Mouse (Mus musculus) C2C12 (cell line): ENCODE measurements around the gene Flot2. TPM values are rescaled to one million over a fixed set of nuclear protein-coding genes. Genes with fewer than 3 reads are reported as not detected.
"Not testable (repeated sequence)": the region's sequence is repeated elsewhere in the genome, so short reads cannot be mapped to it uniquely, and the experiment has no call there.

Experiments used
- H3K27me3 ChIP-seq: one replicate; pipeline ENCODE4 v1.6.1; 2011; ENCODE audit not compliant: control insufficient read depth, insufficient read depth, insufficient read length
- H3K36me3 ChIP-seq: one replicate; pipeline ENCODE4 v1.6.1; 2011; ENCODE audit not compliant: control insufficient read depth, insufficient read depth
- H3K4me3 ChIP-seq: one replicate; pipeline ENCODE4 v1.5.1; 2011; ENCODE audit warnings: mild to moderate bottlenecking, control low read depth; ENCODE audit not compliant: poor library complexity, insufficient read depth, severe bottlenecking
- H3K79me2 ChIP-seq: one replicate; pipeline ENCODE4 v1.6.1; 2011; ENCODE audit not compliant: control insufficient read depth, insufficient read depth
- H3K79me3 ChIP-seq: one replicate; pipeline ENCODE4 v1.6.1; 2011; ENCODE audit warnings: low read depth, control low read depth
- H3ac ChIP-seq: one replicate; pipeline ENCODE3; 2011; ENCODE audit warnings: low read depth; ENCODE audit not compliant: control insufficient read depth, insufficient read length
- CEBPB ChIP-seq: IDR thresholded peaks from one replicate; pipeline ENCODE4 v1.6.1; 2011; ENCODE audit warnings: low read depth, mild to moderate bottlenecking, control low read depth, moderate library complexity
- CTCF ChIP-seq: IDR thresholded peaks from one replicate; pipeline ENCODE4 v1.5.1; 2011; ENCODE audit not compliant: control insufficient read depth, insufficient read depth, insufficient read length
- FOSL1 ChIP-seq: IDR thresholded peaks from one replicate; pipeline ENCODE4 v1.8.0; 2011; ENCODE audit warnings: mild to moderate bottlenecking, low read length; ENCODE audit not compliant: poor library complexity, insufficient read depth, severe bottlenecking
- MAX ChIP-seq: IDR thresholded peaks from one replicate; pipeline ENCODE4 v1.6.1; 2011; ENCODE audit warnings: mild to moderate bottlenecking, control low read depth
- MYOD1 ChIP-seq: IDR thresholded peaks from one replicate; pipeline ENCODE4 v1.6.1; 2011; ENCODE audit warnings: low read depth; ENCODE audit not compliant: control insufficient read depth, insufficient read length
- MYOG ChIP-seq: IDR thresholded peaks from one replicate; pipeline ENCODE4 v1.6.1; 2011; ENCODE audit not compliant: control insufficient read depth, insufficient read length; ENCODE audit errors: extremely low read depth
- USF1 ChIP-seq: IDR thresholded peaks from one replicate; pipeline ENCODE4 v1.6.1; 2011; ENCODE audit warnings: low read depth, mild to moderate bottlenecking, control low read depth, moderate library complexity
- polyA plus RNA-seq: library from polyadenylated mRNA; unstranded; fragments of >200 nt; fragmentation: generic; extraction: Trizol; gene quantifications from one replicate; pipeline ENCODE4 v1.2.1, GENCODE M21; 2012; ENCODE audit warnings: missing spikeins

The Flot2 gene
- polyA plus RNA-seq, 1 experiment, result 72.0 TPM

GRCm38 (mm10) chr11:78033931-78034617, 3.7 kb upstream of the Flot2 start:
- peaks cover 58% of the 10 kb centered on the region for H3K79me2 ChIP-seq
- H3K4me3 ChIP-seq, result no peak overlapping the region
- peaks cover 7% of the 10 kb centered on the region for H3K79me3 ChIP-seq
- H3K27me3 ChIP-seq, result no peaks in the 10 kb centered on the region
- no peak overlapping the region for H3ac ChIP-seq
- peaks cover 26% of the 10 kb centered on the region for H3K36me3 ChIP-seq
- TF ChIP-seq CEBPB, result no peak
- no peak for TF ChIP-seq USF1
- no peak for TF ChIP-seq FOSL1
- no peak for TF ChIP-seq MAX
- TF ChIP-seq CTCF, result no peak
- no peak for TF ChIP-seq MYOG
- TF ChIP-seq MYOD1, result no peak

- H3K36me3 ChIP-seq, result peaks cover 25% of the 10 kb centered on the region
- peaks cover 80% of the 10 kb centered on the region for H3K79me2 ChIP-seq
- H3K4me3 ChIP-seq, result no peak overlapping the region
- H3K27me3 ChIP-seq, result no peaks in the 10 kb centered on the region
- no peak overlapping the region for H3ac ChIP-seq
- H3K79me3 ChIP-seq, result peaks cover 7% of the 10 kb centered on the region
- TF ChIP-seq FOSL1 (no peak), MAX (no peak), MYOG (no peak), MYOD1 (no peak), USF1 (no peak), CEBPB (no peak), CTCF (no peak)
These were observed 940 bp upstream of the Flot2 start for GRCm38 (mm10) chr11:78036791-78037190.

DNA sequence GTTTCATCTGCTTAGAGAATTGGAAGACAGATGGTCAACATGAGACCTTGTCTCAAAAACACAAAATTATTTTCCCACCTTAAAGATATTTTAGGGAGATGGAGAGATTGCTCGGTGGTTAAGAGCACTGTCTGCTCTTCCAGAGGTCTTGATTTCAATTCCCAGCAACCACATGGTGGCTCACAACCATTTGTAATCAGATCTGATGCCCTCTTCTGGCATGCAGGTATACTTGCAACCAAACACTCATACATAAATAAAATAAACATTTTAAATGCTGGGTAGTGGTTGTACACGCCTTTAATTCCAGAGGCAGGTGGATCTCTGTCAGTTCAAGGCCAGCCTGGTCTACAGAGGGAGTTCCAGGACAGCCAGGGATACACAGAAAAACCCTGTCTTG, 3.1 kb downstream of the Flot2 start:
- Histone ChIP-seq H3K27me3 (no peaks in the 10 kb centered on the region), H3K79me3 (peaks cover 11% of the 10 kb centered on the region), H3K79me2 (peaks cover 49% of the 10 kb centered on the region), H3ac (no peak overlapping the region), H3K4me3 (no peak overlapping the region), H3K36me3 (peaks cover 18% of the 10 kb centered on the region)
- no peak for TF ChIP-seq CEBPB
- no peak for TF ChIP-seq MYOD1
- TF ChIP-seq CTCF, result no peak
- no peak for TF ChIP-seq MAX
- TF ChIP-seq MYOG, result no peak
- TF ChIP-seq USF1, result no peak
- TF ChIP-seq FOSL1, result no peak

DNA sequence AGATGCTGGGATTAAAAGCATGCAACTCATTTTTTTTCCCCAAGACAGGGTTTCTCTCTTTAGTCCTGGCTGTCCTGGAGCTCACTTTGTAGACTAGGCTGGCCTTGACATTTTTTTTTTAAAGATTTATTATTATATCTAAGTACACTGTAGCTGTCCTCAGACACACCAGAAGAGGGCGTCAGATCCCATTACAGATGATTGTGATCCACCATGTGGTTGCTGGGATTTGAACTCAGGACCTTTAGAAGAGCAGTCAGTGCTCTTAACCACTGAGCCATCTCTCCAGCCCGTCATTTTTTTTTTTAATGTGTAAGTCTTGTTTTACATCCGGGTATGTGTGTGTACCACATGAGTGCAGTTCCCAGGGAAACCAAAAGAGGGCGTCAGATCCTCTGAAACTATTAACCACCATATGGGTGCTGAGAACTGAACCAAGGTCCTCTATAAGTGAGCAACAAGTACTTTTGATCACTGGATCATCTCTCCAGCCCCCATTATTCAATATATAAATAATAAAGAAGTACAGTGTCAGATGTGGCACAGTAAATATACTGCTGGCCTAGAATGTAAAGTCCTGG, 4.6 kb downstream of the Flot2 start:
- H3ac ChIP-seq, H3K4me3 ChIP-seq, H3K27me3 ChIP-seq: not testable (repeated sequence)
- H3K79me2 ChIP-seq, result peaks cover 42% of the 10 kb centered on the region
- peaks cover 25% of the 10 kb centered on the region for H3K36me3 ChIP-seq
- peaks cover 11% of the 10 kb centered on the region for H3K79me3 ChIP-seq

- Histone ChIP-seq H3K36me3 (peaks cover 28% of the 10 kb centered on the region), H3K27me3 (no peaks in the 10 kb centered on the region), H3K79me2 (peaks cover 18% of the 10 kb centered on the region), H3K4me3 (no peak overlapping the region), H3K79me3 (peaks cover 4% of the 10 kb centered on the region), H3ac (no peak overlapping the region)
- TF ChIP-seq USF1, result no peak
- no peak for TF ChIP-seq MYOG
- no peak for TF ChIP-seq MAX
- TF ChIP-seq CTCF, result no peak
- no peak for TF ChIP-seq CEBPB
- no peak for TF ChIP-seq FOSL1
- no peak for TF ChIP-seq MYOD1
These were observed 7.1 kb downstream of the Flot2 start for GRCm38 (mm10) chr11:78044758-78045251.

DNA sequence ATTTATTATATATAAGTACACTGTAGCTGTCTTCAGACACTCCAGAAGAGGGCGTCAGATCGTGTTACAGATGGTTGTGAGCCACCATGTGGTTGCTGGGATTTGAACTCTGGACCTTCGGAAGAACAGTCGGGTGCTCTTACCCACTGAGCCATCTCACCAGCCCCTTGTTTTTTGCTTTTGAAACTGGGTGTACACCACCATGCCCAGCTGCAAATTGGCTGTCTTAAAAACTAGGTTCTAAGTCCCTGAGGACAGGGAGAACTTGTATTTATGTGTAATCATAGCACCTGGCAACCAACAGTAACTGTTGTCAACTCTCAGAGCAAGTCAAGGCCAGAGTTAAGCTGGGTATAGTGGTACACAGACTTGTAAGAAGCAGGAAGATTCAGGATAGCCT, 10.9 kb downstream of the Flot2 start:
- not testable (repeated sequence) for H3ac ChIP-seq, H3K79me2 ChIP-seq, H3K27me3 ChIP-seq, H3K79me3 ChIP-seq, H3K4me3 ChIP-seq
- H3K36me3 ChIP-seq, result peaks cover 12% of the 10 kb centered on the region
